Comparison of ENCODE assay signal across 28 mouse cellular contexts in genomic region chr13:110233364-110233763, GRCm38 (mm10). TPM values are rescaled to one million over a fixed set of nuclear protein-coding genes. Genes with fewer than 3 reads are reported as not detected.
DNase-seq lines count a peak whose midpoint lies in the region; ATAC-seq lines count a peak whose summit lies in the region.
"Had no signal": no experiment of that assay in that cellular context is flagged by ENCODE, and none has a peak within 500 bp of the region (broad histone marks: within the 10 kb centered on the region; RNA-seq: fewer than 3 reads in every experiment).

No protein-coding gene starts in this region.

- no peaks in the 10 kb centered on the region for H3K9me3 ChIP-seq in forebrain, embryonic 14.5 days (replicated peaks; ENCODE audit: control insufficient read depth, low read length)
- H3K9me3 ChIP-seq in forebrain, embryonic 10.5 days = no peaks in the 10 kb centered on the region
- H3K9me3 ChIP-seq in midbrain, embryonic 11.5 days (ENCODE audit: control insufficient read depth, low read length) = no peaks in the 10 kb centered on the region
- no peaks in the 10 kb centered on the region for H3K9me3 ChIP-seq in midbrain, embryonic 14.5 days (ENCODE audit: control insufficient read depth, low read length)
- H3K9me3 ChIP-seq in forebrain, embryonic 16.5 days (ENCODE audit: control insufficient read depth, low read length) = no peaks in the 10 kb centered on the region
- H3K9me3 ChIP-seq: embryonic facial prominence, embryonic 12.5 days; embryonic facial prominence, embryonic 15.5 days; G1E; heart, embryonic 10.5 days; heart, embryonic 13.5 days; intestine, embryonic 15.5 days had no signal

- no peaks in the 10 kb centered on the region for H3K27me3 ChIP-seq in forebrain, embryonic 14.5 days (replicated peaks; ENCODE audit: control insufficient read depth, insufficient read depth, low read length)
- no peaks in the 10 kb centered on the region for H3K27me3 ChIP-seq in forebrain, embryonic 10.5 days (ENCODE audit: poor library complexity, severe bottlenecking)
- no peaks in the 10 kb centered on the region for H3K27me3 ChIP-seq in midbrain, embryonic 11.5 days (ENCODE audit: control insufficient read depth, insufficient read depth, low read length)
- H3K27me3 ChIP-seq in midbrain, embryonic 14.5 days (ENCODE audit: control insufficient read depth, insufficient read depth, low read length) = no peaks in the 10 kb centered on the region
- H3K27me3 ChIP-seq in forebrain, embryonic 16.5 days (replicated peaks; ENCODE audit: control insufficient read depth, insufficient read depth, low read length) = no peaks in the 10 kb centered on the region
- H3K27me3 ChIP-seq: CH12.LX; embryonic facial prominence, embryonic 12.5 days; embryonic facial prominence, embryonic 15.5 days; heart, embryonic 13.5 days; intestine, embryonic 15.5 days had no signal

- H3K36me3 ChIP-seq in forebrain, embryonic 14.5 days (ENCODE audit: control insufficient read depth, insufficient read depth, low read length) = no peaks in the 10 kb centered on the region
- no peaks in the 10 kb centered on the region for H3K36me3 ChIP-seq in forebrain, embryonic 10.5 days (replicated peaks)
- H3K36me3 ChIP-seq in midbrain, embryonic 11.5 days (ENCODE audit: control insufficient read depth, insufficient read depth, low read length) = no peaks in the 10 kb centered on the region
- H3K36me3 ChIP-seq in midbrain, embryonic 14.5 days (ENCODE audit: control insufficient read depth, insufficient read depth, low read length) = peaks cover 4% of the 10 kb centered on the region
- H3K36me3 ChIP-seq in forebrain, embryonic 16.5 days (ENCODE audit: control insufficient read depth, insufficient read depth) = no peaks in the 10 kb centered on the region
- H3K36me3 ChIP-seq: embryonic facial prominence, embryonic 12.5 days; embryonic facial prominence, embryonic 15.5 days; G1E; heart, embryonic 10.5 days; heart, embryonic 13.5 days; intestine, embryonic 15.5 days had no signal

- DNase-seq in forebrain, embryonic 14.5 days (ENCODE audit: low spot score) = peak; percentile 26
- no peak for DNase-seq in forebrain, embryonic 10.5 days (ENCODE audit: extremely low spot score, low spot score)
- DNase-seq in midbrain, embryonic 11.5 days (ENCODE audit: low spot score, missing footprints) = peak; percentile 39
- no peak for DNase-seq in midbrain, embryonic 14.5 days
- DNase-seq in urinary bladder, adult 2 months (ENCODE audit: low spot score) = no peak
- DNase-seq: adrenal gland, postnatal 10 days; adrenal gland, postnatal 36 days; B cell, adult 2 months; cerebellum, adult 11 months; cerebellum, adult 2 months; cerebellum, adult 9-11 months; cerebellum, postnatal 25 days; gastrocnemius, postnatal 10 days; gastrocnemius, postnatal 36 days; heart, adult 2 months; heart, postnatal 14 days; heart, postnatal 4 days; kidney, adult 11 months had no signal

- H3K27ac ChIP-seq in forebrain, embryonic 14.5 days (ENCODE audit: low read depth, low read length) = no peak overlapping the region
- H3K27ac ChIP-seq in forebrain, embryonic 10.5 days = no peak overlapping the region
- no peak overlapping the region for H3K27ac ChIP-seq in midbrain, embryonic 11.5 days (ENCODE audit: low read depth, low read length)
- H3K27ac ChIP-seq in midbrain, embryonic 14.5 days (replicated peaks; ENCODE audit: low read depth, low read length) = no peak overlapping the region
- no peak overlapping the region for H3K27ac ChIP-seq in forebrain, embryonic 16.5 days (ENCODE audit: low read length)
- H3K27ac ChIP-seq: embryonic facial prominence, embryonic 12.5 days; embryonic facial prominence, embryonic 15.5 days; heart, adult 2 months; heart, embryonic 10.5 days; heart, embryonic 13.5 days; intestine, embryonic 15.5 days had no signal

- 0 out of 2 replicates have a peak, but pooled peaks have one; percentile 13 for ATAC-seq in forebrain, embryonic 14.5 days
- no peak for ATAC-seq in midbrain, embryonic 11.5 days (ENCODE audit: low FRiP score)
- ATAC-seq in midbrain, embryonic 14.5 days (ENCODE audit: low FRiP score, low TSS enrichment) = no peak
- peak; percentile 57 for ATAC-seq in forebrain, embryonic 16.5 days
- ATAC-seq: hindbrain, embryonic 16.5 days; intestine, embryonic 15.5 days; Patski had no signal

- no peak overlapping the region for H3K4me3 ChIP-seq in forebrain, embryonic 14.5 days (ENCODE audit: low read depth, low read length)
- H3K4me3 ChIP-seq in forebrain, embryonic 10.5 days = no peak overlapping the region
- H3K4me3 ChIP-seq in midbrain, embryonic 11.5 days (ENCODE audit: low read depth, low read length) = no peak overlapping the region
- H3K4me3 ChIP-seq in midbrain, embryonic 14.5 days (replicated peaks; ENCODE audit: low read depth, low read length) = no peak overlapping the region
- no peak overlapping the region for H3K4me3 ChIP-seq in forebrain, embryonic 16.5 days (replicated peaks; ENCODE audit: low read length)
- H3K4me3 ChIP-seq: embryonic facial prominence, embryonic 12.5 days; embryonic facial prominence, embryonic 15.5 days; heart, adult 2 months; heart, embryonic 10.5 days; heart, embryonic 13.5 days; intestine, embryonic 15.5 days had no signal

- H3K4me2 ChIP-seq in forebrain, embryonic 14.5 days (ENCODE audit: low read length) = no peak overlapping the region
- H3K4me2 ChIP-seq in midbrain, embryonic 11.5 days = no peak overlapping the region
- H3K4me2 ChIP-seq in midbrain, embryonic 14.5 days (ENCODE audit: low read length) = no peak overlapping the region
- no peak overlapping the region for H3K4me2 ChIP-seq in forebrain, embryonic 16.5 days (ENCODE audit: low read length)
- H3K4me2 ChIP-seq: embryonic facial prominence, embryonic 12.5 days; embryonic facial prominence, embryonic 15.5 days; heart, embryonic 13.5 days; intestine, embryonic 15.5 days had no signal

- WGBS in forebrain, embryonic 14.5 days = 81% methylated on average over 5 of the region's 5 CpGs
- WGBS in forebrain, embryonic 10.5 days = 90% methylated on average over 5 of the region's 5 CpGs
- 92% methylated on average over 5 of the region's 5 CpGs for WGBS in midbrain, embryonic 11.5 days
- WGBS in midbrain, embryonic 14.5 days = 79% methylated on average over 5 of the region's 5 CpGs
- WGBS in forebrain, embryonic 16.5 days = 67% methylated on average over 5 of the region's 5 CpGs

- peaks cover 14% of the 10 kb centered on the region for H3K4me1 ChIP-seq in forebrain, embryonic 14.5 days (ENCODE audit: control insufficient read depth, insufficient read depth, low read length)
- peaks cover 9% of the 10 kb centered on the region for H3K4me1 ChIP-seq in forebrain, embryonic 10.5 days
- peaks cover 14% of the 10 kb centered on the region for H3K4me1 ChIP-seq in midbrain, embryonic 11.5 days (ENCODE audit: control insufficient read depth, insufficient read depth, low read length)
- H3K4me1 ChIP-seq in midbrain, embryonic 14.5 days (ENCODE audit: control insufficient read depth, insufficient read depth, low read length) = peaks cover 30% of the 10 kb centered on the region
- peaks cover 16% of the 10 kb centered on the region for H3K4me1 ChIP-seq in forebrain, embryonic 16.5 days (replicated peaks; ENCODE audit: control insufficient read depth, insufficient read depth, low read length)

- no peak overlapping the region for H3K9ac ChIP-seq in forebrain, embryonic 14.5 days (ENCODE audit: low read length)
- H3K9ac ChIP-seq in midbrain, embryonic 11.5 days (ENCODE audit: low read length) = no peak overlapping the region
- no peak overlapping the region for H3K9ac ChIP-seq in midbrain, embryonic 14.5 days (replicated peaks; ENCODE audit: low read length)
- no peak overlapping the region for H3K9ac ChIP-seq in forebrain, embryonic 16.5 days (replicated peaks; ENCODE audit: low read depth, low read length)
- H3K9ac ChIP-seq: embryonic facial prominence, embryonic 12.5 days; embryonic facial prominence, embryonic 15.5 days; heart, embryonic 13.5 days; intestine, embryonic 15.5 days had no signal

RNA-seq across cellular contexts. Expression of gene Rab3c, which starts 47.4 kb away (rescaled TPM):
- 66.0 and 103 TPM in 2 replicates for polyA plus RNA-seq in forebrain, embryonic 14.5 days (2014; fragmentation: Nextera tagmentation; extraction: Ambion mirVana)
- 2.8 and 3.9 TPM in 2 replicates for polyA plus RNA-seq in forebrain, embryonic 10.5 days (2016; fragmentation: Nextera tagmentation; extraction: Ambion mirVana)
- 35.3 and 37.4 TPM in 2 replicates for polyA plus RNA-seq in midbrain, embryonic 11.5 days (2014; fragmentation: Nextera tagmentation; extraction: Ambion mirVana)
- 207 and 223 TPM in 2 replicates for polyA plus RNA-seq in midbrain, embryonic 14.5 days (2014; fragmentation: Nextera tagmentation; extraction: Ambion mirVana)
- polyA plus RNA-seq in forebrain, embryonic 16.5 days (2015; fragmentation: Nextera tagmentation; extraction: Ambion mirVana) = 127 and 165 TPM in 2 replicates
- polyA plus RNA-seq in urinary bladder, adult 2 months (2012; rRNA removed) = 0.50 and 0.75 TPM in 2 replicates
- polyA plus RNA-seq: G1E, Patski had no signal

Comparison
In these comparisons a context has a peak if more than half of its experiments do, and no peak if none do; other contexts are left out.
1. DNase-seq: peak in forebrain, embryonic 14.5 days (single experiment) and midbrain, embryonic 11.5 days (single experiment); none in forebrain, embryonic 10.5 days (single experiment), midbrain, embryonic 14.5 days (single experiment) and urinary bladder, adult 2 months (single experiment).
2. ATAC-seq: peak in forebrain, embryonic 14.5 days (single experiment) and forebrain, embryonic 16.5 days (single experiment); none in midbrain, embryonic 11.5 days (single experiment) and midbrain, embryonic 14.5 days (single experiment).